Mouse (Mus musculus) B cell, adult 62 days (primary cell): ENCODE results near the gene Henmt1. TPM values are rescaled to one million over a fixed set of nuclear protein-coding genes. Genes with fewer than 3 reads are reported as not detected.

Experiments used
- total RNA-seq: library from RNA; stranded (reverse); gene quantifications from 4 replicates; pipeline ENCODE4 v1.2.4, GENCODE M21; 2023

The Henmt1 gene
- 0.52 TPM in 1 of 4 replicates, not detected in the others for total RNA-seq

DNA sequence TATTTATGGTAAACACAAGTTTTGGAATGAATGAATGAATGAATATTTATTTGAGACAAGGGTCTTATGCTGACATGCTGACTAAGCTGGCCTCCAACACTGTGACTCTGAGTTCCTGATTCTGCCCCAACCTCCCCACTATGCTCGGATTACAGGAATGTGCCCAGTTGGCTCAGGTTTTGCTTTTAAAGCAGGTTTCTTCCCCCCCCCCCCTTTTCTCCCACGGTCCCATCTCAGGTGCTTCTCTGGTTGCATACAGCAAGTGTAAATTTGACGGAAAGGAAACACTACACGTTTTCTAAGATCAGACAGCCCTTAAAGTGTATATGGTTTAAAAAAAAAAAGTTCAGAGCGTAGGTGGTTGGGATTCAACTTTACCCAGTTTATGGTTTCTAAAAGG, at the start of gene Henmt1:
Gene Henmt1 (plus strand): TSS at position 301 of the 400 bp plus-strand sequence.

DNA sequence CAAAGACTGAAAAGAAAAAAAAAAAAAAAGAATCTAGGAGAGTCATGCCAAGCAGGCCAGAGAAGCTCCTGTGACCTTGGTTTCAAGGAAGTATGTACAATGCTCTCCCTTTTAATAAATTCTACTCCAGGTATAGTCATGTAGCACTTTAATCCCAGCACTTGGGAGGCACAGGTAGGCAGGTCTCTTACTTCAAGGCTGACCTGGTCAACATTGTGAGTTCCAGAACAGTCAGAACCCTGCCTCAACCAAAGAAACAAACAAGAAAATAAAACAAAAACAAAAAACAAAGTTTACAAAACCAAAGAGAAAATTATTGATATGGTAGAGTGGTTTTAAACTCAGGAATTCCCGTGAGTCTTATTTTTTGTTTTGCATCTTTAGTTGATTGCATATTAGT, 49.8 kb upstream of the Henmt1 start, which contains the start of gene Fndc7:
Gene Fndc7 (minus strand): TSS at position 101 of the 400 bp plus-strand sequence.

DNA sequence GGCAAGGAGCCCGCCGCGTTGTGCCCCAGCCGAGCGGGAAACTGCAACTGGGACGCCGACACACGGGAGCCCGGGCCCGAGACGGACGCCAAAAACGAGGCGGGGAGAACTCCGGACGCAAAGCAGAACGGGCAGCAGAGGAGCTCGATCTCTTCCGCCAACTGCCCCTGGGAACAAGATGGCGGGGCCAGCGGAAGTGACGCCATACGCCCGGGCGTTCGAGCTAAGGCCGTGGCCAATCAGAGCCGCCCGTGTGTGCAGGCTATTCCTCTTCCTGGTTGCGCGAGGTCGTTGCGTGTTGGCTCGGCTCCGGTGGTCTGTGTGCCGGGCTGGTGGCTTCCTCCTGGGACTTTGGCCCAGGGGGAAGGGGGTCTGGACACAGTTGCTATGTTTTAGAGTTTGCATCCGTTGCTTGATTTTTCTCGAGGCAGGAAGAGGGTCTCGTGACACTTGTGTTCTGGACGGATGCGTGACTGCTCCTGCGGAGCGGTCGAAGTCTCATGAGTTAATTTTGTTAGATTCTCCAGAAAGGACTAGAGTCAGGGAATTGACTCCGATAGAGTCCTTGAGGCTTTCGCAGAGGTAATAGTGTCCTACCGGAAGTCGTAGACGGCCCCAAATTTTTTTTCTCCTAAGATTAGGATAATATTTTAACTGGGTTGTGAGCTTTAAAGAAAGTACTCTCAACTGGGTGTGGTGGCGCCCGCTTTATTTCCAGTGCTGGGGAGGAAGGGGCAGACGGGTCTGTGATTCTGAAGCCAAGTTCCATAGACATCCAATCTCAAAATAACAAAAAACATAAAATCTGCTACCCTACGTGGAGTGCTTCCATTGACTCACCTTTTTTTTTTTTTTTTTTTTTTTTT, 27.9 kb upstream of the Henmt1 start, which contains the start of gene Prpf38b:
Gene Prpf38b (minus strand): TSS at position 180 of the 866 bp plus-strand sequence.

DNA sequence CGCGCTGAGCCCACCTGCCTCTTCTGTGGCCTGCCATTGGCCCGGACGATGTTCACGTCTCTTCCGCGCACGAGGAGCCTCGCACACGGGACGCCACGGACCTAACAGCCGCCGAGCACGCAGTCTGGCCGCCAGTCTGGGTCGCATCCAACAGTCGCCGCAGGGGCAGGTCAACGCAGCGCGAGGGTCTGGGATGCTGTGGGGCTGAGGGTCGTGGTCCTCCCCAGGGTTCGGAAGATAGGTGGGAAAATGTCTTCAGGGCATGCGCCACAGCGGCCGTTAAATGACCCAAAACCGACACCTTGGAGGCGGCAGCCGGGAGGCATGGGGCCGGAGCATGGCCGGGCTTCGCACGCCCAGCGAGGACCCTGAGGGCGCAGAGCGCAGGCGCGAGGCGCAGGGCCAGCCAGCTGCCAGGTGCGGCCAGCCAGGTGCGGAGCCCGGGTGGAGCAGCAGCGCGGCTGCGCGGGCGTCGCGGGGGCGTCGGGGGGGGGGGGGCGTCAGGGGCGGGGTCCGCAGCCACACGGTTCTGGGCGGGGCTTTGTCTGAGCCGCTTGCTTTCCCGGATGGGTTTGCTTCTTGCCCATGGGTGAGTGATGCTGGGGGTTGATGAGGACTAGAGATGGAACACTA, 444 bp downstream of the Henmt1 start, which contains the start of gene Gm9857:
Gene Gm9857 (minus strand): TSS at position 445 of the 633 bp plus-strand sequence.

Other genes starting within 250 kb of the Henmt1 start
- 0.26 to 1.1 TPM (median 0.53 TPM) in 3 of 4 replicates, not detected in the other for gene Gpsm2, start 217.6 kb upstream of the Henmt1 start, total RNA-seq
- gene Aknad1, start 200.2 kb upstream of the Henmt1 start, total RNA-seq = not detected in 4 replicates
- 67.4 to 78.1 TPM (median 72.6 TPM) in 4 replicates for gene Stxbp3, start 99.3 kb upstream of the Henmt1 start, total RNA-seq
- 0.89 to 2.0 TPM (median 1.1 TPM) in 4 replicates for gene Fndc7, start 49.9 kb upstream of the Henmt1 start, total RNA-seq
- 246 to 258 TPM (median 247 TPM) in 4 replicates for gene Prpf38b, start 28.1 kb upstream of the Henmt1 start, total RNA-seq
- not detected in 4 replicates for gene Gm9857, start 572 bp downstream of the Henmt1 start, total RNA-seq
- gene Fam102b, start 87.7 kb downstream of the Henmt1 start, total RNA-seq = 8.6 to 10.3 TPM (median 9.0 TPM) in 4 replicates
- not detected in 4 replicates for gene Slc25a54, start 140.6 kb downstream of the Henmt1 start, total RNA-seq
- gene Slc25a24, start 183.3 kb downstream of the Henmt1 start, total RNA-seq = 2.6 to 5.3 TPM (median 3.5 TPM) in 4 replicates